Comparison of ENCODE assay signal across 14 mouse cellular contexts in the genomic region with DNA sequence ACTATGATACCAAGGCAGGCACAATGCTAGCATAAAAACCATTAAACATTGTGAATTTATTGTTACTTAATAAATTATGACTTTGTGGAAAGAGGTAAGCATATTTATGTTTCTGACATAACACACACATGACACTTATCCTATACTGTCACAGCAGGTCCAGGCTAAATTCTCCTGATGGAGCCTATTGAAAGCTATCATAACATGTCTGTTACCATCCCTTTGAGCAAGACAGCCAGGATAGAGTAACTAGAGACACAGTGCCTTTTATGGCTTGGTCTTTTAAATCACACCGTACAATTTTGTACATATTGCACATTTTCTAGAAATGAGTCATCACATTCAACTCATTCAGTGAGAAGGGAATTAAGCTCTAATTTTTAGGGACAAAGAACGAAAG.
"Had no signal": no experiment of that assay in that cellular context is flagged by ENCODE, and none has a peak within 500 bp of the region (broad histone marks: within the 10 kb centered on the region; RNA-seq: fewer than 3 reads in every experiment).

No protein-coding gene starts in this region.

- H3K4me1 ChIP-seq: neural tube, embryonic 12.5 days had no signal

- DNase-seq: kidney, adult 2 months; kidney, postnatal 36 days; lung, adult 2 months; lung, postnatal 36 days; midbrain, embryonic 14.5 days; retina, postnatal 1 day; right cerebral cortex, postnatal 4 days; spleen, adult 18-20 months; thymus, adult 18-20 months; thymus, postnatal 14 days had no signal

- H3K9me3 ChIP-seq: limb, embryonic 10.5 days; neural tube, embryonic 12.5 days had no signal

- H3K36me3 ChIP-seq: limb, embryonic 10.5 days; neural tube, embryonic 12.5 days had no signal

- H3K27me3 ChIP-seq: neural tube, embryonic 12.5 days had no signal

- ATAC-seq: lung, postnatal 0 days had no signal

- H3K4me3 ChIP-seq: left cerebral cortex, adult 2 months; limb, embryonic 10.5 days; neural tube, embryonic 12.5 days had no signal

- H3K4me2 ChIP-seq: neural tube, embryonic 12.5 days had no signal

- H3K9ac ChIP-seq: neural tube, embryonic 12.5 days had no signal

- H3K27ac ChIP-seq: left cerebral cortex, adult 2 months; limb, embryonic 10.5 days; neural tube, embryonic 12.5 days had no signal
